Mouse (Mus musculus) thymus, adult 2 months (tissue): ENCODE measurements around the gene St3gal2.

Experiments used
- CTCF ChIP-seq: fragments of 200-500 bp; IDR thresholded peaks from 2 replicates; pipeline ENCODE4 v1.5.1; 2012; ENCODE audit warnings: mild to moderate bottlenecking, control low read depth, low read length, moderate library complexity, borderline replicate concordance; ENCODE audit not compliant: control insufficient read depth, poor library complexity, insufficient read depth; ENCODE audit errors: extremely low read depth
- POLR2A ChIP-seq: fragments of 200-500 bp; IDR thresholded peaks from 2 replicates; pipeline ENCODE4 v1.6.1; 2012; ENCODE audit warnings: mild to moderate bottlenecking, low read length, control low read depth, moderate library complexity; ENCODE audit not compliant: control insufficient read depth, poor library complexity, insufficient read depth; ENCODE audit errors: extremely low read depth

DNA sequence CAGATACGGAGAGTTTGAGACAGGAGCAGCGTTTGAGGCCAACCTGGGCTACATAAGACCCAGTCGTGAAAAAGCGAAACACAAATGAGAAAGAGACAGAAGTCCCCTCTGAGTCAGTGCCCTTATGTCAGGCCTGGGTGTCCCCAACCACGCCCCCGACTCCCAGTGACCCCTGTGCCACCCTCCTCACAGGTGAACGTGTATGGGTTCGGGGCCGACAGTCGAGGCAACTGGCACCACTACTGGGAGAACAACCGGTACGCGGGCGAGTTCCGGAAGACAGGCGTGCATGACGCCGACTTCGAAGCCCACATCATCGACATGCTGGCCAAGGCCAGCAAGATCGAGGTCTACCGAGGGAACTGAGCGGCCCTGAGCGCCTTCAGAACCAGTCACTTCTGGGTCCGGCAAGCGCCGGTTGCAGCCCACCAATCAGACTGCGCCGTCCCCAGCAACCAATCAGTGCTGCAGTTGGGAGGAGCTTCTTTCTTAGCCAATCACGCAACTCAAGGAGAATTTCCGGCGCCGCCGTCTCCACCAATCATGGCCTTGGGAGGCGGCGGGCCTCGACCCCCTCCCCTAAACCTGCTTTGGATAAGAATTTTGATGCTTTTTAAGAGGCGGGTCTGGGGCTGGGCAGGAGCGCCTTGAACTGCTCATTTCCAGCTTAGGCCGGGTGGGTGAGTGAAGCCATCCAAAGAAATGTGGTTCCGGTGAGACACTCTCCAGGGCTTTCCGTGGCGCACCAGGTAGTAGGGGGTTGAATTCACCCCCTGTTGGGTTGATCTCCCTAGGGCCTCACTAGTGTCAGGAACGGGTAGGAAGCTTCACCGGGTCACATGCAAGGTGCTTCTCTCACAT, 50.4 kb downstream of the St3gal2 start:
- TF ChIP-seq POLR2A = peak; percentile 74
- no peak; the same call in 1 of the 2 replicates for TF ChIP-seq CTCF
